Mouse (Mus musculus): Measurements from ENCODE around the gene Kif3a.
"Not testable (repeated sequence)": the region's sequence is repeated elsewhere in the genome, so short reads cannot be mapped to it uniquely, and the experiment has no call there.

DNA sequence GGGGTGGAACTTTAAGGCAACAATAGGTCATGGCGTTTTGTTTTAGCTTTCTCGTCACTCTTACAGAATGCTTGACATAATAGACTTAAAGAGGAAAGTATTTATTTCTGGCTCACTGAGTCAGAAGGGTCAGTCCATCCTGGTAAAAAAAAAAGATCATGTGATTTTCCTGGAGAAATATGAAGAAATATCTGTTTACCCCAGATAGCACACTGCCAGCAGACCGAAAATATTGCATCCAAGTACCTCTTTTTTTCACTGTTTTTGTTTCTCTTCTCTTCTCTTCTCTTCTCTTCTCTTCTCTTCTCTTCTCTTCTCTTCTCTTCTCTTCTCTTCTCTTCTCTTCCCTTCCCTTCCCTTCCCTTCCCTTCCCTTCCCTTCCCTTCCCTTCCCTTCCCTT, 7.2 kb upstream of the Kif3a start:
- TF ChIP-seq POLR2A (IDR thresholded peaks at IDR 0.05; ENCODE audit: control insufficient read depth, extremely low read depth, insufficient read depth, low read length, poor library complexity); CTCF (IDR thresholded peaks at IDR 0.05; ENCODE audit: borderline replicate concordance, control insufficient read depth, extremely low read depth, insufficient read depth, low read length, poor library complexity): not testable (repeated sequence)
